Mouse (Mus musculus) forebrain, postnatal 0 days (tissue): ENCODE data around the gene Fyb. TPM values are rescaled to one million over a fixed set of nuclear protein-coding genes. Genes with fewer than 3 reads are reported as not detected.

Source experiments
- ATAC-seq: fragments of 200-750 bp; cut with Nextera tagmentation; 2 replicates; pipeline ENCODE4 v1.8.0; 2017; ENCODE audit warnings: mild to moderate bottlenecking, moderate library complexity
- DNase-seq: peaks from one replicate; pipeline ENCODE4 v3.0.0-alpha.2; 2015
- H3K27ac ChIP-seq: fragments of 300-500 bp; sonication (generic); 2 replicates; pipeline ENCODE4 v1.5.1; 2014; ENCODE audit warnings: low read depth, mild to moderate bottlenecking, antibody characterized with exemption, low read length, moderate library complexity, mixed read lengths
- H3K27me3 ChIP-seq: fragments of 300-500 bp; sonication (generic); 2 replicates; pipeline ENCODE4 v1.6.1; 2014; ENCODE audit warnings: mild to moderate bottlenecking, low read length, mixed read lengths; ENCODE audit not compliant: insufficient read depth
- H3K36me3 ChIP-seq: fragments of 300-500 bp; sonication (generic); 2 replicates; pipeline ENCODE4 v1.6.1; 2014; ENCODE audit warnings: mild to moderate bottlenecking, moderate library complexity; ENCODE audit not compliant: insufficient read depth
- H3K4me1 ChIP-seq: fragments of 300-500 bp; sonication (generic); 2 replicates; pipeline ENCODE4 v1.6.1; 2014; ENCODE audit warnings: antibody characterized with exemption; ENCODE audit not compliant: insufficient read depth
- H3K4me2 ChIP-seq: fragments of 300-500 bp; sonication (generic); 2 replicates; pipeline ENCODE4 v1.6.1; 2014; ENCODE audit warnings: low read depth, mild to moderate bottlenecking, moderate library complexity
- H3K4me3 ChIP-seq: fragments of 300-500 bp; sonication (generic); 2 replicates; pipeline ENCODE4 v1.5.1; 2014; ENCODE audit warnings: low read depth, low read length, mixed read lengths
- H3K9ac ChIP-seq: fragments of 300-500 bp; sonication (generic); 2 replicates; pipeline ENCODE4 v1.6.1; 2014; ENCODE audit warnings: mild to moderate bottlenecking
- H3K9me3 ChIP-seq: fragments of 300-500 bp; sonication (generic); 2 replicates; pipeline ENCODE4 v1.6.1; 2016; ENCODE audit warnings: low read length
- CTCF ChIP-seq: sonication (generic); IDR thresholded peaks from 2 replicates; pipeline ENCODE4 v1.5.1; 2016; ENCODE audit warnings: antibody characterized with exemption, control low read depth, low read depth
- WGBS: fragments of 180-500 bp; shearing (Covaris S2); extraction: QIAGEN DNeasy Blood & Tissue Kit; methylation state at CpG from one replicate; pipeline ENCODE4 v1.1.7; 2014; 5-methylcytosine and 5-hydroxymethylcytosine counted together
- polyA plus RNA-seq: library from polyadenylated mRNA; unstranded; fragments of >200 nt; fragmentation: Nextera tagmentation; extraction: Ambion mirVana; gene quantifications from 2 replicates; pipeline ENCODE4 v1.2.1, GENCODE M21; 2015
- total RNA-seq: library from RNA; depleted of rRNA; stranded (reverse); fragments of >200 nt; gene quantifications from 2 replicates; pipeline ENCODE4 v1.2.3, GENCODE M21; 2014

The Fyb gene
- total and polyA plus RNA-seq, 2 experiments from 2014 or later = 0.95 to 2.2 TPM

DNA sequence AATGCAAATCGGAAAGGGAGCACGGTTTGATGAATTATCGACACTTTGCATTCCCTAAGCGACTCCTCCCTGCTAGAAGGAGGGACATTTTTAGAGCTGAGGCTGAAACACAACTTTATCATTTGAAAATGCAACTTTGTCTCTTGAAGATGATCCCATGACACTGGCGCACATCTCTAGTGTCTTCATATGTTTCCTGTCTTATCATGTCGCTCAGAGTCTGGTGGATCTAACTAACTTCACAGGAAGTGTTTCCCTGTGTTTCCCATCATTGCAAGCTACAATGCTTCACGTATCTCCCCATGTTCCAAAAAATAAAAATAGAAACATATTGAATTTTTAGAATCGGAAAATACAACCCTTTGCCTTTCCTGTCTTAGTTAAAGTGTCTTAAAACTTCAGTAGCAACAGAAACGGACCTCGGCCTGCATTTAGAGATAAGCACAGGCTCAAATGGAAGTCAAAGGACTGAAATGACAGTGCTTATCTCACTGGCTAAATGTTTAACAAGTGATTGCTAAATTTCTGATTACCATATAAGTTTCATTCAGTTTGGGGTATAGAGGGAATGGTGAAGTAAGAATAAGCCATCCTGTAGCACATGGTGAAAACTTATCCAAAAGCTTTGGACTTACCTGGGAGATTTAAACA lies 2.0 kb upstream of the Fyb start:
- no peak for ATAC-seq
- Histone ChIP-seq H3K9me3 (no peaks in the 10 kb centered on the region), H3K4me1 (no peaks in the 10 kb centered on the region), H3K36me3 (no peaks in the 10 kb centered on the region), H3K4me2 (no peak overlapping the region), H3K9ac (no peak overlapping the region), H3K27me3 (no peaks in the 10 kb centered on the region), H3K4me3 (no peak overlapping the region), H3K27ac (no peak overlapping the region)
- 86% methylated on average over 10 of the region's 10 CpGs for WGBS
- no peak for DNase-seq
- no peak for TF ChIP-seq CTCF

DNA sequence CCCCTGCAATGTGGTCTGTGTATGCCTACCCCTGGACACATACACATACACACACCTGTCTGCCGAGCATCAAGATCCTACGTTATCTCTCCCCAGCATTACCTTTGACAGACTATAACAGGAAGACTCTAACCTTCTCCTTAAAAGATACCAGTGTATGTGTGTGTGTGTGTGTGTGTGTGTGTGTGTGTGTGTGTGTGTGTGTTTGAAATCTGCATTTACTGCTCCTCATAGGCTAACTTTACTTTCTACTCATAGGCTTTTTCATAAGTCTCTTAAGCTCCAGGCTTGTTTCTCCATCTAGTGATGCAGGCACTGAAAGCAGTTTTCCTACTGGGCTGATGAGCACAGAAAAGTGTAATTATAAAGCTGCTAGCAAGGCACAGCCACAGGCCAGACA lies 2.1 kb downstream of the Fyb start:
- WGBS = 95% methylated on average over 2 of the region's 2 CpGs

DNA sequence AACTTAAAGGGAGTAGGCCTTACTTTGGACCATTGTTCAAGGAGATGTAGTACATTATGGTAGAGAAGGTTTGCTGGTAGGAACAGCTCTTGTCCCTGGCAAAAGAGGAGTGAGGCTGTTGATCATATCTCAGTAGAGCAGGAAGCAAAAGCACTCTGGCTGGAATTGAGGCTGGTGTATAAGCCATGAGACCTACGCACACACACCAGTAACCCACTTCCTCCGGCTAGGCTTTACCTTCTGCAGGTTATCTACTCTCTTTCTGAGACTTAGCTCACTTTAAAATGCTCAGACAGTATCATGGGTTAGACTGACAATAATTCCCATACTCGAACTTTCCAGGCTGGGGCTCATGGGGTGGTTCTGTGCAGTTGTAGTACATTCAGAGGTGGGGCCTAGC lies 2.7 kb downstream of the Fyb start:
- no peaks in the 10 kb centered on the region for H3K27me3 ChIP-seq
- no peak overlapping the region for H3K4me2 ChIP-seq
- WGBS = 88% methylated on average over 3 of the region's 3 CpGs

More for the DNA sequence above, 2.1 kb downstream of the Fyb start:
- no peak for TF ChIP-seq CTCF
- Histone ChIP-seq H3K27ac (no peak overlapping the region), H3K4me3 (no peak overlapping the region), H3K27me3 (no peaks in the 10 kb centered on the region), H3K36me3 (no peaks in the 10 kb centered on the region), H3K9ac (no peak overlapping the region), H3K4me2 (no peak overlapping the region), H3K9me3 (no peaks in the 10 kb centered on the region), H3K4me1 (no peaks in the 10 kb centered on the region)
- ATAC-seq (no peak), DNase-seq (no peak)

DNA sequence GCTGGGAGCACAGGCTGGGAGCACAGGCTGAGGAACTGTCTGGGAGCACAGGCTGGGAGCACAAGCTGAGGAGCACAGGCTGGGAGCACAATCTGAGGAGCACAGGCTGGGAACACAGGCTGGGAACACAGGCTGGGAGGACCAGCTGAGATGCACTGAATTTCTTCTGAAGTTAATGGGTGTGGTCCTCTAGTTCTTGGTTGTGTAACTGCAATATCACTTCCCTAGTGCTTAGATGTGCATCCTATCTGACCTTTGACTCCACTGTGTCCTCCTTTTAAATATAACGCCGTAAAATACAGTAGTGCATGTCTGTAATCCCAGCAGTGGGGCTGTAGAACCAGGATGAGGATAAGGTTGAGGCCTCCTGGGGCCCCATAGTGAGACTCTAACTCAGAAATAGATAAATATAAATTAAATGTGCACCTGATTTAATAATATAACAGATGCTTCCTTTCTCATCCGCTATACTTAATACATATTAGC lies 11.2 kb downstream of the Fyb start:
- TF ChIP-seq CTCF = no peak
- Histone ChIP-seq H3K4me2 (no peak overlapping the region), H3K4me1 (no peaks in the 10 kb centered on the region), H3K36me3 (no peaks in the 10 kb centered on the region), H3K27me3 (no peaks in the 10 kb centered on the region), H3K27ac (no peak overlapping the region), H3K9me3 (no peaks in the 10 kb centered on the region), H3K9ac (no peak overlapping the region), H3K4me3 (no peak overlapping the region)
- DNase-seq = no peak
- 89% methylated on average over 3 of the region's 3 CpGs for WGBS
- no peak for ATAC-seq

More for the DNA sequence above, 2.7 kb downstream of the Fyb start:
- Histone ChIP-seq H3K27ac (no peak overlapping the region), H3K36me3 (no peaks in the 10 kb centered on the region), H3K9ac (no peak overlapping the region), H3K4me3 (no peak overlapping the region), H3K4me1 (no peaks in the 10 kb centered on the region), H3K9me3 (no peaks in the 10 kb centered on the region)
- ATAC-seq = no peak
- TF ChIP-seq CTCF = no peak
- no peak for DNase-seq

DNA sequence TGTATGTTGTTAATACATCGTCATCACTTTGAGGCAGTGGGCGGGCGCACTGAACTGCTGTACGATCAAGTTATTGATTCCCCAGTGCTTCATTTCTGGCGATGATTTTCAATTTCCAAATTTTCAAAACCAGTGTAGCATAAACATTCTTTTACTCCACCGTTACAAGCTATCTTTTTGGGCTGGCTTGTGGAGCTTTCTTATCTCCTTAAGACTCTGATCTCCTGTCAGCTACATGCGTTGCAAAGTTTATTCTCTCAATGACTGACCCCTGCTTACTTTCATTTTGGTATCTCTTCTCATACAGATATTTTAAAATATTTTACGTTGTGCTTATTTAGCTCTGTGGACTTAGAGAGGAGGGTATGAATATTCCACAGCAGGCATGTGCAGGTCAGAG lies 11.9 kb downstream of the Fyb start:
- Histone ChIP-seq H3K9ac (no peak overlapping the region), H3K36me3 (no peaks in the 10 kb centered on the region), H3K4me3 (no peak overlapping the region), H3K4me1 (no peaks in the 10 kb centered on the region), H3K4me2 (no peak overlapping the region), H3K9me3 (no peaks in the 10 kb centered on the region), H3K27me3 (no peaks in the 10 kb centered on the region), H3K27ac (no peak overlapping the region)
- 91% methylated on average over 8 of the region's 8 CpGs for WGBS
- DNase-seq = no peak
- no peak for ATAC-seq
- no peak for TF ChIP-seq CTCF

DNA sequence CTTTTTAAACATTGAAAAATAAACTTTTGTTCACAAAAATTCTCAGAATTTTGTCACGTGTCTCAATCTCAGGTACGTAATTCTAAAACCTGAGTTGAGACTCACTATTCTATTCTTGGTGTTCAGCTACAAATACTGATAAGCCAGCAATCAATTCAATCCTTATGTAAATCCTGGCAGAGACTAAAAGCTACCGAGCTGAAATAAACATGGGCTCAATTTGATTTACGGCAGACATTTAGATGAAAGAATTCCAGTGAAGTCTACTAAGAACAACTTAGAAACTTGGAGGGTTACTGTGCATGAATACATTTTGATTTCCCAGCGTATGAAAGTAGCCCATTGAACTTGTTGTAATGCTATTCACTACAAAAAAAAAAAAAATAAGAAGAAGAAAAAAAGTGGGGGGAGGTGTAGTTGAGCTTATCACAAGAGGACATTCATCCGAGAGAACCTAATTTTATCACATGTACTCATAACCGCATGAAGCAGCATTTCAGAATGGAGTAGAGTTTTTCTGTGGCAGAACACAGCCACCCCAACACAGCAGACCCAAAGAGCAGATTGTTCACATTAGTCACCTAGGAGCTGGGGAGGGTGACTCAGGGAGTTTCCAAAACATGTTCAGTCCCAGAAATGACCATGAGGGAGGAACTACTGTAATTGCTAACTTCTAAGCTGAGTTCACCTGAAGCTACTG lies 17.1 kb downstream of the Fyb start:
- Histone ChIP-seq H3K27ac (no peak overlapping the region), H3K4me1 (no peaks in the 10 kb centered on the region), H3K4me2 (no peak overlapping the region), H3K36me3 (no peaks in the 10 kb centered on the region), H3K4me3 (no peak overlapping the region), H3K27me3 (no peaks in the 10 kb centered on the region), H3K9me3 (no peaks in the 10 kb centered on the region), H3K9ac (no peak overlapping the region)
- ATAC-seq (no peak), DNase-seq (no peak)
- TF ChIP-seq CTCF = no peak
- WGBS = 78% methylated on average over 7 of the region's 7 CpGs

DNA sequence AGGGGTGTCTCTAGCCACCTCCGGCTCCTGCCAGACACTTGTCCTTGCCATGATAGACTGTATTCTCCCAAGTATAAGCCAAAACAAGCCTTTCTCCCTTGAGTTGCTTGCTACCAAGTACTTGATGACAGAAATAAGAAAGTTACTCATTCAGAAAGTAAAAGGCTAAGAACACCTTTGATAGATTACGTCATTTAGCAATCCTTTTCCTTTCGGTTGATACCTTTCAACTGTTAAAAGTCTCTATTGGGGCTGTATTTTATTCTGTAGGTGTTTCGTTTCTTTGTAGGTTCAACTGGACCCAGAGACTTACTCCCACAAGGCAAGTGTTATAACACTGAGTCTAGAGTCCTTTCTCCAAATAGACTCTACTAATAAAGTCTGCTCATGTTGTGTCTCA lies 26.3 kb downstream of the Fyb start:
- Histone ChIP-seq H3K4me1 (no peaks in the 10 kb centered on the region), H3K4me3 (no peak overlapping the region), H3K27ac (no peak overlapping the region), H3K9ac (no peak overlapping the region), H3K36me3 (no peaks in the 10 kb centered on the region), H3K27me3 (no peaks in the 10 kb centered on the region), H3K9me3 (no peaks in the 10 kb centered on the region), H3K4me2 (no peak overlapping the region)
- DNase-seq = no peak
- WGBS = 93% methylated on average over 4 of the region's 4 CpGs
- TF ChIP-seq CTCF = no peak
- no peak for ATAC-seq
